Mouse (Mus musculus) hindbrain, embryonic 15.5 days (tissue): ENCODE results near the gene Mark2. TPM values are rescaled to one million over a fixed set of nuclear protein-coding genes. Genes with fewer than 3 reads are reported as not detected.
A peak's percentile ranks its signal among the peaks of the same experiment; 100 is the strongest.

ENCODE experiments used
- ATAC-seq: fragments of 200-750 bp; cut with Nextera tagmentation; 2 replicates; pipeline ENCODE4 v1.8.0; 2017; ENCODE audit warnings: low read depth, moderate number of reproducible peaks, moderate TSS enrichment; ENCODE audit not compliant: low FRiP score
- H3K27ac ChIP-seq: fragments of 300-500 bp; sonication (generic); replicated peaks from 2 replicates; pipeline ENCODE4 v1.5.1; 2015; ENCODE audit warnings: mild to moderate bottlenecking, inconsistent platforms
- H3K27me3 ChIP-seq: fragments of 300-500 bp; sonication (generic); 2 replicates; pipeline ENCODE4 v1.6.1; 2015; ENCODE audit warnings: control low read depth, inconsistent platforms
- H3K36me3 ChIP-seq: fragments of 300-500 bp; sonication (generic); 2 replicates; pipeline ENCODE4 v1.6.1; 2015; ENCODE audit warnings: control low read depth, inconsistent platforms
- H3K4me1 ChIP-seq: fragments of 300-500 bp; sonication (generic); replicated peaks from 2 replicates; pipeline ENCODE4 v1.6.1; 2015; ENCODE audit warnings: control low read depth, inconsistent platforms
- H3K4me2 ChIP-seq: fragments of 300-500 bp; sonication (generic); 2 replicates; pipeline ENCODE4 v1.6.1; 2015; ENCODE audit warnings: moderate library complexity, mild to moderate bottlenecking, inconsistent platforms
- H3K4me3 ChIP-seq: fragments of 300-500 bp; sonication (generic); 2 replicates; pipeline ENCODE4 v1.5.1; 2015; ENCODE audit warnings: mild to moderate bottlenecking, inconsistent platforms
- H3K9ac ChIP-seq: fragments of 300-500 bp; sonication (generic); 2 replicates; pipeline ENCODE4 v1.6.1; 2015; ENCODE audit warnings: inconsistent platforms
- H3K9me3 ChIP-seq: fragments of 300-500 bp; sonication (generic); 2 replicates; pipeline ENCODE4 v1.6.1; 2016; ENCODE audit warnings: control low read depth, inconsistent platforms
- WGBS: fragments of 180-500 bp; shearing (Covaris S2); methylation state at CpG from one replicate; pipeline ENCODE4 v1.1.7; 2015; 5-methylcytosine and 5-hydroxymethylcytosine counted together
- polyA plus RNA-seq: library from polyadenylated mRNA; unstranded; fragments of >200 nt; fragmentation: Nextera tagmentation; extraction: Ambion mirVana; gene quantifications from 2 replicates; pipeline ENCODE4 v1.2.1, GENCODE M21; 2015

The Mark2 gene
- polyA plus RNA-seq, 1 experiment from 2014 or later: 52.5 TPM

DNA sequence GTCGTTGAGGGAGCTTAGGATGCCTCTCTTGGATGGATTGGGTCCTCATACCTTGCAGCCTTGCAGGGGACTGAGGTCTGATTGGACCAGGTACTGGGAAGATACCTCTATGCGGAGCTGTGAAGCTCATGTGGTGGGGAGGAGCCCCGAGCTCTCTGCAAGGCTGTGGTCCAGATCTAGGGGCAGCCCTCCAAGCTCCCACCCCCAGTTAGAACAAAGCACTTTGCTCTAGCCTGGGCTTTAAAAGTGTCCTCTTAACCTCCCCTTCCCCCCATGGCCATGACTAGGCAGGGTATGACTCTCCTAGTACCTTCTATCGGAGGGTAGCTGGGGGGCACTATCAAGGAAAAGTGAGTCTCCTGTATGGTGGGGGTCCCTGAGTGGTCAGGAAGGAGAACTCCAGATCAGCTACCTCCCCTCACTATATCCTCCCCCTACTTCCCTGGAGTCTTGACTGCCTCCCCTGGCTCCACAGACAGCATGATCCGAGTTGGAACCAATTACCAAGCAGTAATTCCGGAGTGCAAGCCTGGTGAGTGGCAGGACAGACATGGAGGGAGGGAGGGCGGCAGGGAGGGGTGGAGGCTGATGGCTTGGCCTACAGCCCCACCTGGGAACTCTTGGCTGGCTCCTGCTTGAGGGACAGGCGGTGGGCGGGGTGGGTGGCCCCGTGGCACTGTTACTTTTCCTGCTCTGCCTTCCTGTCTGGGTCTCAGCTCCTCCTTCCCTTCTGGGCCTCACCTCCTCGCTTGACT is 72.2 kb downstream of the Mark2 start:
- WGBS: 10% methylated on average over 10 of the region's 11 CpGs
- Histone ChIP-seq H3K27me3 (no peaks in the 10 kb centered on the region), H3K4me3 (peak overlapping the region; percentile 86), H3K4me2 (peak overlapping the region; percentile 82), H3K27ac (peak overlapping the region; percentile 93), H3K9ac (peak overlapping the region; percentile 89), H3K9me3 (no peaks in the 10 kb centered on the region), H3K4me1 (peaks cover 76% of the 10 kb centered on the region), H3K36me3 (peaks cover 24% of the 10 kb centered on the region)
- peak; percentile 3; the same call in 1 of the 2 replicates for ATAC-seq

DNA sequence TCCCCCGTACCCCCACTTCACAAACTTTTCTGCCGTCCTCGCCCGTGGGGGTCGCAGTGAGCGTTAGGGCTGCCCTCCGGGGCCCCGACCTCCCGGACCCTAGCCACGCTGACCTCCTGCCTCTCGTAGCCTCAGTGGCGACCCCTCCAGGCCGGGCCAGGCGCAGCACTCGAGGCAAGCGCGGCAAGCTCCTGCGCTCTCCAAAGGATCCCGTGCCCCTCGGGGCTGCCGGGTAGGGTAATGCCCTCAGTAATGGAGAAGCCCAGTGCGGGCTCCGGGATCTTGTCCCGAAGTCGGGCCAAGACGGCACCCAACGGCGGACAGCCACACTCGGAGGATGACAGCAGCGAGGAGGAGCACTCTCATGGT is 73.0 kb downstream of the Mark2 start:
- 0 out of 2 replicates have a peak, but pooled peaks have one; percentile 1 for ATAC-seq
- Histone ChIP-seq H3K9me3 (no peaks in the 10 kb centered on the region), H3K4me3 (peak overlapping the region; percentile 86), H3K4me1 (peaks cover 74% of the 10 kb centered on the region), H3K36me3 (peaks cover 22% of the 10 kb centered on the region), H3K9ac (peak overlapping the region; percentile 89), H3K27me3 (no peaks in the 10 kb centered on the region), H3K4me2 (peak overlapping the region; percentile 82), H3K27ac (peak overlapping the region; percentile 93)
- under 1% methylated on average over 30 of the region's 30 CpGs for WGBS

DNA sequence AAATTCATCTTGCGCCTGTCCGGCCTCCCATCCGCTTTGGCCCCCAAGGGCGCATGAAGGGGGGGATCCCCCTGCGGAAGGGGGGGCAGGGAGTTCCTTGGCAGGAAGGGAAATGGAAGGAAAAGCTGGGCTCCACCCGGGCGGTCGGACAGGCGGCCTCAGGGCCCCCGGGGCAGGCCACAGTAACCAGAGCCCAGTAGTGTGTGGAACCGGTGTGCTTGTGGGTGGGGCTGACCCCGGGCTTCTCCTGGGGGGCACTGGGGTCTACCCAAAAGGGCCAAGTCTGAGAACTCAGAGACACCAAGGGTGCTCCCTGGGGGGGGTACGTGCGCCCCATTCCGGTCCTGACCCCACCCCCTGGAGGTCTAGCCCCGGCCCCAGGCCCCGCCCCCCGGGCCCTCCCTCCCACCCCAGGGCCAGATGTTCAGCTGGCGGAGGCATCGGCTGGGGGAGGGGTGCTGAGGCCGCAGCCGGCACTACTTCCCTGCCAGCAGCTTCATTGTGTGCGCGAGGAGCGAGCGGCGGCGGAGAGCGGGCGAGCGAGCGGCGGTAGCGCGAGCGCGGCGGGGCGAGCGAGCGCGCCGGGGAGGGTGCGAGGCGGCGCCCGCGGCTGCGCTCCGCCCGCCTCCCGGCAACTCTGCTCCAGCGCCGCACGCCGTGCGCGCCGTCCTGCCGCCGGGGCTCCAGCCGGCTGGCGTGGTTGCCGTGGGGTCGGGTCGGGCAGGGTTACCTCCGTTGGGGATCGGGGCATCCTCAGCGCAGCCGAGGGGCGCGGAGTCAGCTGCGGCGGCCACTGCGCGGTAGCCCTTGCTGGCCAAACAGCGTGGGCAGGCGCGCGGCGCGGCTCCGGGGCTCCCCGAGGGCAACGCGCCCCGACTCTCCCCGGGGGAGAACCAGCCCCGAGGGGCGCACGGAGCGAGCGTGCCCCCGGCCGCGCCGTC is 73.6 kb downstream of the Mark2 start:
- peak; percentile 54 for ATAC-seq
- Histone ChIP-seq H3K27me3 (no peaks in the 10 kb centered on the region), H3K4me1 (peaks cover 74% of the 10 kb centered on the region), H3K4me2 (peak overlapping the region; percentile 82), H3K36me3 (peaks cover 17% of the 10 kb centered on the region), H3K9ac (peak overlapping the region; percentile 89), H3K27ac (peak overlapping the region; percentile 93), H3K4me3 (peak overlapping the region; percentile 86), H3K9me3 (no peaks in the 10 kb centered on the region)
- under 1% methylated on average over 48 of the region's 97 CpGs for WGBS

DNA sequence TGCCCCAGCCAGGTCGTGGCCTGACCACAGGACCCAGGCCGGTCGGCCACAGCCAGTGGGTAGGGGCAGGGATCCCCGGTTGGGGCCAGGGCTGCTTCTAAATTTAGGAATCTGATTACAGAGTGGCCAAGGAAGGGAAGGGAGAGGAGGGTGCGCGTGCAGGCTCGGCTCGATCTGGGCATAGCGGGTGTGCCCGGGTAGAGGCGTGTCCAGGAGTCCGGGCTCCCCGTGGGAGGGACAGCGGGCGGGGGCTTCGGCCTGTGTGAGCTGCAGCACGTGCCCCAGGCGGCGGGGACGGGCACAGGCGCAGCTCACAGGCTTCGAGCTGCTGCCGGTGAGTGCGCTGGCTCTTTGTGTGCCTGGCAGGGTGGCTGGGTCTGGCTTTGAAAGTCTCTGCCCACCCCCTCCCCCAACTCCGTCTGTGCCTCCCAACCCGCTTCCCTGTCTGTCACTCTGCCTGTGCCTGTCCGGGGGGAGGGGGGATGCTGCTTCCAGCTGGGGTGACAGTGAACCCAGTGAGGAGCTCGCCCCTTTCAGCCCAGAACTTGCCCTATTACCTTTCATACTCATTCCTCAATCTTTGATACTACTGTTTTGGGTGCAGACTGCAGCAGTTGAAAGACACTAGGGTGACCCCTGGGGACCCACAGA is 74.4 kb downstream of the Mark2 start, which contains the start of gene Rcor2:
TSS of gene Rcor2 (plus strand) at position 235 of the 651 bp plus-strand sequence.
- peak within 1 kb of the TSS; percentile 82 for H3K4me2 ChIP-seq
- peaks cover 71% of the 10 kb centered on the region for H3K4me1 ChIP-seq
- no peaks in the 10 kb centered on the region for H3K27me3 ChIP-seq
- WGBS: 1% methylated on average over 27 of the region's 28 CpGs
- no peaks in the 10 kb centered on the region for H3K9me3 ChIP-seq
- H3K9ac ChIP-seq: peak within 1 kb of the TSS; percentile 89
- peak within 1 kb of the TSS; percentile 86 for H3K4me3 ChIP-seq
- ATAC-seq: peak; percentile 35
- peak within 1 kb of the TSS; percentile 93 for H3K27ac ChIP-seq
- peaks cover 9% of the 10 kb centered on the region for H3K36me3 ChIP-seq

DNA sequence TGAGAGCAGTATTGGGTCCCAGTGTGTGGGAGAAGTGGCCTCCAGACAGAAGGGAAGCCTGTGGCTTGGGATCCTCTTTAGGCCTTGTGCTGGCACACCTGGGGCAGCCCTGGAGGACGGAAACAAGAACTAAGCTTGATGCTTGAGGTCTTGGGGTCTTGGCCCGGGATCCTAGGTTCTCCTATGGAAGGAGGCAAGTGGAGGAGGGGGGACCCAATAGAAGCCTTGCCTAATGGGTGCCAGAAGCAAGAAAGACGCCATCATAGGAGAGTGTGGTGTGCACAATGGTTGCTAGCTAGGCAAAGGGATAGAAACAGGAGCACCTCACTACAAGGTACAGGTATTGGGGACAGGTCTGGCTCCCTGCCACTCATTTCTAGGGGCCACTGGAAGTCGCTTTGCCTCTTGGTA is 75.2 kb downstream of the Mark2 start:
- H3K4me1 ChIP-seq: peaks cover 65% of the 10 kb centered on the region

DNA sequence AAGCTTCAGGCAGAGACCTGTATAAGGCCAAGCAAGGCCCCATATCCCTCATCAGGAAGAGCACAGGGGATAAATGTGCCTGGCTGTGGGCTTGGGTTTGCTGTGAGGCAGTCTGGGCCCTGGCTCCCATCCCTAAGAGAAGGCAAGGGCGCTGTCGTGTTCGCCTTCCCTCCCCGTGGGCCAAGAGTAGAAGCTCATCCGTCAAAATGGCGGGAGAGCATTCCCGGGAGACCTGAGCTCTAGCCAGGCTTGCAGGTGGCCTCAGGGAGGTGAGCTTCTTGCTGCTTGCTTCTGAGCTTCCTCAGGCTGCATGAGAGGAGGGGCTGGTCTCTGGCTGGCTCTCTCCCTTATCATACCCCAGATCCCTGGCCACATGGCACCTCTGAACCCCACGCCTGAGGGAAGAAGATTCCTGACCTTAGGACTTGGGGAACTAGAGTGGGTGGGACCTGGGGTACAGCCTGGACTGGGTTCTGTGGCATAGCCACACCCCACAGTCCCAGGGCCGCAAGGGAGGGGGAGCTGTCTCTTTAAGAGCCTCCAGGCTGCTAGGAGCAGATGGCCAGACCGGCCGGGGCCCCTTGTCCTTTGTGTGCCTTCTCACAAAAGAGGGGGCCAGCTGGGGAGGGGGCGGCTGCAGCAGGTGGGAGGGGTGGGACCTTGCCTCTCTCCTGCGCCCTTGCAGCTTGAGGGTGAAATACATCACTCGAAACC is 76.0 kb downstream of the Mark2 start:
- 10% methylated on average over 13 of the region's 14 CpGs for WGBS
- Histone ChIP-seq H3K9me3 (no peaks in the 10 kb centered on the region), H3K27me3 (no peaks in the 10 kb centered on the region), H3K4me2 (0 out of 2 replicates have a peak overlapping the region, but pooled peaks have one; percentile 82), H3K4me3 (no peak overlapping the region), H3K4me1 (peaks cover 57% of the 10 kb centered on the region), H3K27ac (peak overlapping the region; percentile 93), H3K9ac (no peak overlapping the region), H3K36me3 (no peaks in the 10 kb centered on the region)
- no peak for ATAC-seq

More for the DNA sequence above, 75.2 kb downstream of the Mark2 start:
- H3K9ac ChIP-seq: no peak overlapping the region
- WGBS: 36% methylated on average over 4 of the region's 4 CpGs
- no peaks in the 10 kb centered on the region for H3K9me3 ChIP-seq
- H3K4me2 ChIP-seq: peak overlapping the region; percentile 82; the same call in 1 of the 2 replicates
- H3K27me3 ChIP-seq: no peaks in the 10 kb centered on the region
- no peak overlapping the region for H3K4me3 ChIP-seq
- peak overlapping the region; percentile 93 for H3K27ac ChIP-seq
- no peak for ATAC-seq
- 0 out of 2 replicates have a peak, but pooled peaks cover 3% of the 10 kb centered on the region for H3K36me3 ChIP-seq

DNA sequence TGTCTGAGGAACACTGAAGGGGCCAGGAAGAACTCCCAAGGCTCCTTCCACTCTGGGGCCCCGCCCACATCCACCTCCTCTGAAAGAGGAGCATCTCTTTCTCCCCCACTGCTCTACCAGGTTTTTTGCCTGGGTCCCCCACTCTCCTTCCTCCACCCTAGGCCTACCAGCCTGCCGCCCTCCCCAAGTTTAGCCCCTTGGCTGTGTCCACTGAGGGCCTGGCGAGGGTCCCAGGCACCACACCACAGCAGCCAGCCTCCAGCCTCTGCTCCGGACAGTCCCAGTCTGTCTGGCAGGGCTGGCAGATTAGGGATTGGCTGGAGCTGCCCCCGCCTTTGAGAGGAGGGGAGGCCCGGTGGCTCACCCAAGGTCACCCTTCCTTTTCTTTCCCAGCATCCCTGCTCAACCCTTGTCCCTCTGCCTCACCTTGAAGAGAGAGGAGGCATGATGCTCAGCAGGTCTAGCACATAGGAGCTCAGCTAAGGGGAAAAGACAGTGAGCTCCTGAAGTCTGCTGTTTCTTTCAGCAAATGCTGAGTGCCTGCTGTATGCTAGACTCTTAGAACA is 76.8 kb downstream of the Mark2 start:
- no peaks in the 10 kb centered on the region for H3K9me3 ChIP-seq
- H3K36me3 ChIP-seq: no peaks in the 10 kb centered on the region
- WGBS: 15% methylated on average over 6 of the region's 6 CpGs
- H3K4me2 ChIP-seq: no peak overlapping the region
- H3K9ac ChIP-seq: no peak overlapping the region
- ATAC-seq: no peak
- H3K27me3 ChIP-seq: no peaks in the 10 kb centered on the region
- peaks cover 49% of the 10 kb centered on the region for H3K4me1 ChIP-seq
- H3K4me3 ChIP-seq: no peak overlapping the region
- peak overlapping the region; percentile 93 for H3K27ac ChIP-seq

DNA sequence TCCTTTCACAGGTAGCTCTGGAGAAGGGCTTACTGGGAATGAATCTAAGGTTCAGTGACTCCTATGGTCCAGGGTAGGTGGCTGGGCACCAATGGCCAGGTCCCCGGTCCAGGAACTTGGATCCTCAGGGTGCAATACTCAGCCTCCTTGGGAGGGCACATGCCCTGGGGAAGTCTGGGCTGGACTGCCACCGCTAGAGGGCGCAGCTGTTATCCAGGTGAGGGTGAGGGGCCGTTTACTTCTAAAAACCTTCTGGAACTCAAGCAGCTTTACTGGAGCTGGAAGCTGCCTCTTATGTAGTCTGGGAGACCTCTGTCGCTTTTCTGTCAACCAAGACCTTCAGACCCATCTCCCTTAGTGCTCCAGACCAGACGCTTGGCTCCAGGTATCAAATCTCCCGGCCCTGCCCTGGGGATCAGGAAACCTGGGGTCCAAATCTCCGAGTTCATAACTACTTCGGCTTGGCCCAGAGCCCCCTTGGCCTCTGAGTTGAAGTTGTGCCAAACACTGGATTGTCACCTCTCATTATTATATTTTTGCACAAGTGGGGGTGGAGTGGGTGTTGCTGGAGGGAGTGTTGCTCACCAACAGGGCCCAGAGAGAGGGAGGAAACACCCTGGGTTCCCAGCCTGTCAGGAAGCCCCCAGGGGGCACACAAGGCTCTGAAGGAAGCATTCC is 77.4 kb downstream of the Mark2 start:
- Histone ChIP-seq H3K9ac (no peak overlapping the region), H3K36me3 (no peaks in the 10 kb centered on the region), H3K27ac (peak overlapping the region; percentile 93), H3K4me1 (peaks cover 43% of the 10 kb centered on the region), H3K4me2 (no peak overlapping the region), H3K9me3 (no peaks in the 10 kb centered on the region), H3K4me3 (no peak overlapping the region), H3K27me3 (no peaks in the 10 kb centered on the region)
- 18% methylated on average over 9 of the region's 9 CpGs for WGBS
- no peak for ATAC-seq

DNA sequence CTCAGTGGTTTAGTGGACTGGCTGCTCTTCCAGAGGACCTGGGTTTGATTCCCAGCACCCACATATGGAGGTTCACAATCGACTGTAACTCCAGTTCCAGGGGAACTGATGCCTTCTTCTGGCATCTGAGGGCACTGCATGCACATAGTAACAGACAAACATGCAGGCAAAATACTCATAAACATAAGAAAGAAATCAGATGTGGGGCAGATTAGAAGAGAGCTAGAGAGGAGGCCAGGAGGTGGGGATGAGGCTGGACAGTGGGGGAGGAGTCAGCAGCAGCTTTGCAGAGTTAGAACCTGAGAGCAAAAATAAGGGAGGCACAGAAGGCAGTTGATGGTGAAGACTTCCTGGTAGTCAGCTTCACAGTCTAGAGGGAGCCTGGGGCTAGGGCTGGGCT is 79.1 kb downstream of the Mark2 start:
- H3K4me3 ChIP-seq: no peak overlapping the region
- 77% methylated on average over 1 of the region's 1 CpGs for WGBS
- H3K9ac ChIP-seq: no peak overlapping the region
- peaks cover 37% of the 10 kb centered on the region for H3K4me1 ChIP-seq
- no peaks in the 10 kb centered on the region for H3K27me3 ChIP-seq
- no peak overlapping the region for H3K4me2 ChIP-seq
- no peak overlapping the region for H3K27ac ChIP-seq
- H3K36me3 ChIP-seq: no peaks in the 10 kb centered on the region
- no peak for ATAC-seq
- H3K9me3 ChIP-seq: no peaks in the 10 kb centered on the region

DNA sequence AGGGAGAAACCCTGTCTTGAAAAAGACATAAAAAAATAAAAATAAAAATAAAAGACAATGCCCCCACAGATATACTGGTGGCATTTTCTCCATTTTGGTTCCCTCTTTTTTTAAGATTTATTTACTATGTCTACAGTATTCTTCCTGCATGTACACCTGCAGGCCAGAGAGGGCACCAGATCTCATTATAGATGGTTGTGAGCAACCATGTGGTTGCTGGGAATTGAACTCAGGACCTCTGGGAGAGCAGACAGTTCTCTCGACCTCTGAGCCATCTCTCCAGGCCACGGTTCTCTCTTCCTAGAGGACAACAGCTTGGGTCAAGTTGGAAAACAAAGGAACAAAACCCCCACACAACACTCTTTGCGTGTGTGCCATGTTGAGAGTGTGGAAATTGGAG is 79.7 kb downstream of the Mark2 start:
- Histone ChIP-seq H3K27me3 (no peaks in the 10 kb centered on the region), H3K27ac (no peak overlapping the region), H3K4me2 (no peak overlapping the region), H3K9ac (no peak overlapping the region), H3K9me3 (no peaks in the 10 kb centered on the region), H3K4me1 (peaks cover 31% of the 10 kb centered on the region), H3K4me3 (no peak overlapping the region), H3K36me3 (no peaks in the 10 kb centered on the region)
- no peak for ATAC-seq
- 89% methylated on average over 3 of the region's 3 CpGs for WGBS
